Mouse (Mus musculus) E14TG2a.4 (cell line): ENCODE results near the gene Prtg.

Experiments
- H3K27me3 ChIP-seq: 2 replicates; pipeline ENCODE4 v1.6.1; 2014; ENCODE audit warnings: low read length, control low read depth; ENCODE audit not compliant: insufficient read depth
- H3K36me3 ChIP-seq: 2 replicates; pipeline ENCODE4 v1.6.1; 2014; ENCODE audit warnings: low read length, control low read depth; ENCODE audit not compliant: insufficient read depth
- H3K4me1 ChIP-seq: replicated peaks from 2 replicates; pipeline ENCODE4 v1.6.1; 2014; ENCODE audit warnings: low read depth, low read length, control low read depth
- H3K4me3 ChIP-seq: replicated peaks from 2 replicates; pipeline ENCODE4 v1.5.1; 2014; ENCODE audit warnings: mild to moderate bottlenecking, low read length
- H3K9me3 ChIP-seq: 2 replicates; pipeline ENCODE4 v1.6.1; 2014; ENCODE audit warnings: low read length, control low read depth
- CTCF ChIP-seq: conservative IDR thresholded peaks from 2 replicates; pipeline ENCODE4 v1.5.1; 2014; ENCODE audit warnings: low read length
- NANOG ChIP-seq: IDR thresholded peaks from 2 replicates; pipeline ENCODE4 v1.6.1; 2014; ENCODE audit warnings: borderline replicate concordance, low read length, mixed read lengths
- POU5F1 ChIP-seq: IDR thresholded peaks from 2 replicates; pipeline ENCODE4 v1.6.1; 2014; ENCODE audit warnings: low read length, borderline replicate concordance

Prtg gene

DNA sequence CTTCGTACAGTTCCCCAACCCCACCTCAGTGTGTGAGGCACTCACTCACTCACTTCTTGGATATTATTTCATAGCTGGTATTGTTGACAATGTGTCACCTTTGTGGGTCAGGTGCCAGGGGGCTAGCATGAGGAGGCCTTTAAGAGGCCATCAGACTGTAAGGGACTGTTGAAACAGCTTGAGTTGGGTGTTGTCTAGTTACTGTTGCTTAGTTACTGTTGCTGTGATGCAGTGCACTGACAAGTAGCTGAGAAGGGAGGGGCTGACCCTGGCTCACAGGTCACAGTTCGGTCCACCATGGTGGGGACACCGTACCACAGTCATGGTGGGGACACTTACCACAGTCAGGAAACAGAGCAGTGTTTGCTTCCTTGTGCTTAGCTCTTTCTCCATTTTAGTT lies 116.4 kb downstream of the Prtg start:
- Histone ChIP-seq H3K4me3 (no peak overlapping the region), H3K36me3 (no peaks in the 10 kb centered on the region), H3K4me1 (peaks cover 19% of the 10 kb centered on the region), H3K9me3 (peaks cover 12% of the 10 kb centered on the region), H3K27me3 (peaks cover 50% of the 10 kb centered on the region)
- no peak for TF ChIP-seq NANOG
- TF ChIP-seq CTCF, result no peak
- no peak for TF ChIP-seq POU5F1

DNA sequence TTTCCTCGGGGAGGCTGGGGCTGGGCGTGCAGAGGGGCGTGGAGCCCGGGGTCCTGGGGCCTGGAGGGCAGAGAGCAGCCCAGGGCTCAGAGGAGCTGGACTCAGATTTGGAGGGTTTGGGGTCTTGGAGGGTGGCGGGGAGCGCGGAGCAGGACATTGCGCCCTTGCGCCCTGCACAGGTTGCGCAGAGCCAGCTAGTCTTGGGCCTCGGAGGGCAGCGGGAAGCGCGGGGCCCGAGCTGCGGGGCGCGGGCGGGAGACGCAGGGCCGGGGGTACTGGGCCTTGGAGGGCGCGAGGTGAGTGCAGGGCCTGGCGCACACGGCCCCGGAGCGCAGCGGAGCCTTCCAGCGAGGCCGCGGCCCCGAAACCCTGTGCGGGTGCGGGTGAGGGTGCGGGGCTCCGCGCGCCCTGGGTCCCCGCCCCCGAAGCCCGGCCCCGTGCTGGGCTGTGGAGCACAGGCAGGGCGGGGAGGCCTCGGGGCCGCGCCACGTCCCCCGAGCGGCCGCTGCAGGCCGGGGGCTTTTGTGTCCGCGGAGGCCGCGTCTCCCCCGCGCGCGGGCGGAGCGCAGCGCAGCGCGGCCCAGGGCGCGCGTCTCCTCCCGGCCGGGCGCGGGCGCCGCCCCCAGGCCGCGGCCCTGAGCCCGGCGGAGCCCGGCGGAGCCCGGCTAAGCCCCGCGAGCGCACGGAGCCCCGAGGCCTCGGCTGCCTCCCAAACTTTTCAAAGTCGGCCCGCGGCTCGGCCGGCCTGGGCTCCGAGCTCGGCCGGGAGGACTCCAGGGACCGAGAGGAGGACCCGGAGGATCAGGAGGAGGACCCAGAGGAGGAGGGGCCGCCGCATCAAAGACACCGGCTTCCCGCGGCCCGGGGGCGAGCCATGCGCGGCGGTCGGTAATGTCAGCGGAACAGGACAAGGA lies 118.6 kb downstream of the Prtg start, which contains the start of gene Pygo1:
Gene Pygo1 (plus strand): TSS at position 625 of the 914 bp plus-strand sequence.
- H3K4me1 ChIP-seq, result peaks cover 19% of the 10 kb centered on the region
- TF ChIP-seq POU5F1, result no peak
- TF ChIP-seq NANOG, result no peak
- TF ChIP-seq CTCF, result no peak
- H3K36me3 ChIP-seq, result no peaks in the 10 kb centered on the region
- H3K9me3 ChIP-seq, result peaks cover 6% of the 10 kb centered on the region
- H3K4me3 ChIP-seq, result peak within 1 kb of the TSS; percentile 85
- peaks cover 60% of the 10 kb centered on the region for H3K27me3 ChIP-seq

DNA sequence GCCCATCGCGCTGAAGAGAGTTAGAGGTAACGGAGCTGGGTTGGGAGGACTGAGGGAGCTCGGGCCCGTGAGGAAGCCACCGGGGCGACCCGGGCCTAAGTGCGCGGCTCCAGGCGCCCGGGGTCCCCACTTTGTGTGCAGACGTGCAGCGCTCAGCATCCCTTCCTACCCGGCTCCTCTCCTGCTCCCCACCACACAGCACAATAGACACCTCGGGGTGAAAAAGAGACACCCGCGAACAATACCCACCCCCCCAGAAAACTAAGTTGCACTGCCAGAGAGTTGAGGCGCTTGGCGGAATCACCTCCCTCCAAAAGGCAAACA lies 119.2 kb downstream of the Prtg start:
- Histone ChIP-seq H3K4me1 (peaks cover 22% of the 10 kb centered on the region), H3K27me3 (peaks cover 60% of the 10 kb centered on the region), H3K4me3 (peak overlapping the region; percentile 85), H3K9me3 (peaks cover 6% of the 10 kb centered on the region), H3K36me3 (no peaks in the 10 kb centered on the region)
- no peak for TF ChIP-seq POU5F1
- TF ChIP-seq NANOG, result no peak
- TF ChIP-seq CTCF, result no peak

DNA sequence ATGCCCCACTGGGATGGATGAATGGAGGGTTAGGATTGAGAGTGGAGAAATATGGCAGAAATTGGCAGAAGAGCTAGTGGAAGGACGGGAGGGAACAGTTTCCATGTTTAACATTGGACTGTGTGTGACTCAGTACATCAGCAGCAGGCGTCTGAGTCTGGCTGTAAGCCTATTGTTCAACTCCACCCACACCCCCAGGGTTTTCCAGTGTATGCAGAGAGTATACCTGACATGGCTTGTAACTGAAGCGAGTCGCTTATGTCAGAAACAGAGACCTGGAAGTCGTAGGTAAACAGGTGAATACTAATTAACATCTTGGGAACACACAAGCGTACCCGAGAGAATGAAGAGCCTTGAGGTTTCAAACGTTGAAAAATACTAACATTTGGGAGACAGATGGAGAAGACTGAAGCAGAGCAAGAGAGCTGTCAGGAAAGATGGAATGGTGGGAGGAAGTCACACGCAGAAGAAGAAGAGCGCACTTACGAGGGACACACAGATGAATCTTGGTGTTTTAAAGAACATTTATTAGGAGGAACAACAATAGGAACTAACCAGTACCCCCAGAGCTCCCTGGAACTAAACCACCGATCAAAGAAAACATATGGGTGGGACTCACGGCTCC lies 124.6 kb downstream of the Prtg start:
- no peaks in the 10 kb centered on the region for H3K36me3 ChIP-seq
- peaks cover 28% of the 10 kb centered on the region for H3K27me3 ChIP-seq
- H3K4me1 ChIP-seq, result peaks cover 22% of the 10 kb centered on the region
- no peaks in the 10 kb centered on the region for H3K9me3 ChIP-seq
- no peak overlapping the region for H3K4me3 ChIP-seq
- TF ChIP-seq CTCF, result no peak

DNA sequence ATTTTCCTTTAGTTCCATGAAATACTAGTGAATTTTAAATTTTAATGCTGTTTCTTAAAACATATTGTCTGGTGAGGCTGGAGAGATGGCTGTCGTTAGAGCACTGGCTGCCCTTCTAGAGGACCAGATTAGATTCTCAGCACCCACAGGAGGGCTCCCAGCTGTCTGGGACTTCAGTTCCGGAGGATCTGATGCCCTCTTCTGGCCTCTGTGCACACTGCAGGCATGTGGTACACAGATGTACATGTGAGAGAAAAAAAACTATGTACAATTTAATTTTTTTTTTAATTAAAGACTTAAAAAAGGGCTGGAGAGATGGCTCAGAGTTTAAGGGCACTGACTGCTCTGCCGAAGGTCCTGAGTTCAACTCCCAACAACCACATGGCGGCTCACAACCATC lies 128.6 kb downstream of the Prtg start:
- Histone ChIP-seq H3K36me3 (no peaks in the 10 kb centered on the region), H3K4me1 (peaks cover 12% of the 10 kb centered on the region), H3K27me3 (no peaks in the 10 kb centered on the region), H3K4me3 (no peak overlapping the region), H3K9me3 (no peaks in the 10 kb centered on the region; the same call in 1 of the 2 replicates)
- no peak for TF ChIP-seq NANOG
- peak; percentile 54 for TF ChIP-seq CTCF
- TF ChIP-seq POU5F1, result no peak

DNA sequence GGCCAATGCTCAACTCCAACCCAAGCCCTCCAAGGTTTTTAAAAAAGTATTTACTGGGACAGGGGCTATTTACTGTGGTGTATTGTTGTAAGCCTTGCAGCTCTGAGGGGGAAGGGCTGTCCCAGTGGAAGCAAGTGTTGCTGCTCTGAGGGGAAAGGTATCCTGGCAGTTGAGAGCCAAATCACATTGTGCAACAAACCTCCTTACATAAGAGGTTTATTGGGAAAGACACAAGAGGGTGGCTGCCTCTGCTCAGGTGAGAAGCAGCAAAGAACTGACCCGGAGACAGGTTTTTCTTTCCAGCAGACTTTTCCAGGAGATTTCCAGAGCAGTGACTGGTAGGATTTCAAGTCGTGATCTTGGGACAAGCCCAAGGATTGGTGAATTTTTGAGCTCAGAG lies 129.6 kb downstream of the Prtg start:
- Histone ChIP-seq H3K9me3 (no peaks in the 10 kb centered on the region; the same call in 1 of the 2 replicates), H3K4me3 (no peak overlapping the region), H3K4me1 (peaks cover 5% of the 10 kb centered on the region), H3K27me3 (no peaks in the 10 kb centered on the region), H3K36me3 (no peaks in the 10 kb centered on the region)
- TF ChIP-seq POU5F1 (no peak), NANOG (no peak), CTCF (no peak)

DNA sequence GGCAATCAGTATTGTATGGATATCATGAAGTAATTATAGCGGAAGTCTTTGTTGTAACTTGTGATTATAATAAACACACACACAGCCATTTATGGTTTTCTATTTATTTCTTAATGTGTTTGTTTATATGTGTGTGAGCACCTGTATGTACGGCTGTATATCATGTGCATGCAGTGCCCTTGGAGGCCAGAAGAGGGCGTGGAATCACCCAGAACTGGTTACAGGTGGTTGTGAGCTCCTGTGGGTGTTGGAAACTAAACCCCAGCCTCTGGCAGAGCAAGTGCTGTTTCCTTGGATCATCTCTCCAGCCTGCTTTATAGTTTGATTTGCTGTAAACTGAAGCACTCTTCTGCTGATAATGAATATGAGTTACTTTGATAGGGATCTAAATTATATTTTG lies 136.8 kb downstream of the Prtg start:
- H3K27me3 ChIP-seq, result peaks cover 15% of the 10 kb centered on the region
- no peaks in the 10 kb centered on the region for H3K36me3 ChIP-seq
- H3K4me1 ChIP-seq, result peaks cover 18% of the 10 kb centered on the region
- peak; percentile 86 for TF ChIP-seq CTCF
- no peak for TF ChIP-seq NANOG
- H3K4me3 ChIP-seq, result no peak overlapping the region
- no peaks in the 10 kb centered on the region; the same call in 1 of the 2 replicates for H3K9me3 ChIP-seq

DNA sequence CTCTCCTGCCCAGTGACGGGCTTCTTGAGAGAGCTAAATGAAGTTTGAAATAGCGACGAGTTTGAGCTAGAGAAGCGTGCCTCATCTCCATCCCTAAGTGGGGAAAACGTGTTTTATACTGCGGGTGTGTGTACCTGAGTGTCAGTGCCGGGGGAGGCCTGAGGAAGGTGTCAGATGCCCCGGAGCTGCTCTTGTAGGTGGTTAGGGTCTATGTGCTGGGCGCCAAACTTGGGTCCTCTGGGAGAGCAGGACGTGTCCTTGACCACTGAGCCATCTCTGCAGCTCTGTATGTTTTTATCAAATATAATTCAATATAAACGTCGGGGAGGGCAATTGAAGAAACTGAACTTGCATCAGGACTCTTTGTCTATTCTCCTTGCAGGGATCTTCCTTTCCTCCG lies 137.6 kb downstream of the Prtg start:
- Histone ChIP-seq H3K4me3 (peak overlapping the region; percentile 45; the same call in 1 of the 2 replicates), H3K4me1 (peaks cover 18% of the 10 kb centered on the region), H3K36me3 (no peaks in the 10 kb centered on the region), H3K27me3 (peaks cover 15% of the 10 kb centered on the region), H3K9me3 (no peaks in the 10 kb centered on the region)
- TF ChIP-seq POU5F1, result no peak

DNA sequence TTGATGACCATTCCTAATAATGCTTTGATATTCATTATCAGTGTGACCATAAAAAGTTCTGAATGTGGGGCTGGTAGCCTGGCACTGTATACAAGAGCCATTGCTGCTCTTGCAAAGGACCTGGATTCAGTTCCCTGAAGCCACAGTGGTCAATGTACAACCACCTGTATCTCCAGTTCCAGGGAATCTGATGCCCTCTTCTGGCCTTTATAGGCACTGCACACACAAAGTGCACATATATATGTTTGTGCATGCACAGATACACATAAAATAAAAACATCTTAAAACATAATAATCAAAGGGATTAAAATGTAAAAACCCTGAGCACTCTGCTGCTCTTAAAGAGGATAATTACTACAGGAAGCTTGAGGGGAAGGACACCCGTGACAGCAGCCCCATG lies 140.3 kb downstream of the Prtg start:
- TF ChIP-seq CTCF (peak; percentile 89), POU5F1 (no peak)
- Histone ChIP-seq H3K4me3 (no peak overlapping the region), H3K9me3 (no peaks in the 10 kb centered on the region), H3K27me3 (peaks cover 15% of the 10 kb centered on the region), H3K4me1 (peaks cover 15% of the 10 kb centered on the region), H3K36me3 (no peaks in the 10 kb centered on the region)
